Mouse (Mus musculus): ENCODE measurements around the gene Gm21394.
"Not testable (repeated sequence)": the region's sequence is repeated elsewhere in the genome, so short reads cannot be mapped to it uniquely, and the experiment has no call there.

Gm21394 gene

DNA sequence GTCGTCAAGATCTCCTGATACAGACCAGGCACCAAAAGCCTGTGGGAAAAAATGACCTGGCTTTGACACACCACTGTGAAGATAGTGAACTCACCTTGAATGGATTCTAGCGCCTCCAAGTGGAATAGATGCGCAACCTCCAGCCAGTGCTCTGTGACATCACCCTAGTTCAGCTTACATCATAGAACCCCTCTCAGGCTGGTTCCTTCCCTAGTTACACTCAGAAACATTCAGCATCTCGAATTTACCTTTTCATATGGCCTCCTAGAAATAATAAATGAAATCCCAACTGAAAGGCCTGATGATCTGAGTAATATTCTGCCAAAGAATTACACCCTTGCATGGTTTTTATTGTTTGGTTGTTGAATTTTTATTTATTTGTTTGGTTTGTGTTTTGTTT, at the start of gene Gm21394:
Gene Gm21394 (minus strand): TSS at position 101 of the 400 bp plus-strand sequence.
- not testable (repeated sequence) for DNase-seq (ENCODE audit: low read depth, low spot score)

All from CD4-positive helper T cell, adult 2 months (primary cell).